Mouse (Mus musculus): ENCODE measurements around the gene Stx1a.

DNA sequence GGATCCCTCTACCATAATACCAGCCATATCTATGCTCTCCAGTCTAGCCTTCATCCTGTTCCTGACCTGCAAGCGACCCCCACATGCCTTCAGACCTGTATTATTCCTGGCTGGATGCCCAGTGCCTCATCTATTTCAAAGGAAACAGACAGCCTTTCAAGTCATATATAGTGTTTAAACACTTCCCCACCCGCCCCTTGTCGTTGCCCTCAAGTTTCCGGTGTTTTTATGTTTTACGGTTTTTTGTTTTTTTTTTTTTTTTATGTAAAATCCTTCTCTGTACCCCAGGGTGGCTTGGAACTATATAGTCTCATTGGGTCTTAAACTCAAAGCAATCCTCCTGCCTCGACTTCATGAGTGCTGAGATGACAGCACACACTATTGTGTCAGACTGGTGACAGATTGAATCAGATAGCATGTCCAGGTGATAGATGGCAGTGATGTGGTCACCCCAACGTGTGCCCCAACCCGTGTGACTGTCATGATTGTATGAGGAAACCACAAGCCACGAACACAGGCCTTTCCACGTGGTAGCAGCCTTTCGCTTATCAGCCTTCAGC lies 1.5 kb downstream of the Stx1a start:
- TF ChIP-seq CTCF (IDR thresholded peaks at IDR 0.05; ENCODE audit: low read depth, low read length): no peak
- no peak for TF ChIP-seq POLR2A (IDR thresholded peaks at IDR 0.05; ENCODE audit: extremely low read depth, insufficient read depth, low read length)
